Mouse (Mus musculus): Measurements from ENCODE around the gene Scfd1. TPM values are rescaled to one million over a fixed set of nuclear protein-coding genes. Genes with fewer than 3 reads are reported as not detected.

The Scfd1 gene
- polyA plus RNA-seq, 1 experiment from 2014 or later: 64.8 TPM

Other genes with a start within 250 kb of the Scfd1 start
- gene G2e3, start 29.4 kb upstream of the Scfd1 start, polyA plus RNA-seq (2016; fragmentation: Nextera tagmentation; extraction: Ambion mirVana): 22.6 and 25.0 TPM in 2 replicates
- gene Coch, start 215.8 kb downstream of the Scfd1 start, polyA plus RNA-seq (2016; fragmentation: Nextera tagmentation; extraction: Ambion mirVana): 1.1 and 3.3 TPM in 2 replicates